Mouse (Mus musculus): ENCODE results near the gene Cox11. TPM values are rescaled to one million over a fixed set of nuclear protein-coding genes. Genes with fewer than 3 reads are reported as not detected.

The Cox11 gene
- polyA plus RNA-seq (2016; fragmentation: Nextera tagmentation; extraction: Ambion mirVana) = 31.9 and 32.4 TPM in 2 replicates

GRCm38 (mm10) chr11:90637440-90638311, at the start of gene Cox11, which contains the start of gene Stxbp4:
TSS of gene Cox11 (plus strand) at chr11:90638173.
TSS of gene Stxbp4 (minus strand) at chr11:90638084.
- peak; percentile 96 for DNase-seq (ENCODE audit: low spot score)
- Histone ChIP-seq H3K27me3 (ENCODE audit: insufficient read depth, poor library complexity, severe bottlenecking) (no peaks in the 10 kb centered on the region), H3K4me1 (replicated peaks) (peaks cover 26% of the 10 kb centered on the region), H3K9me3 (no peaks in the 10 kb centered on the region), H3K4me3 (peak within 1 kb of the TSS; percentile 99), H3K36me3 (peaks cover 24% of the 10 kb centered on the region), H3K27ac (peak within 1 kb of the TSS; percentile 98)
- WGBS = under 1% methylated on average over 48 of the region's 48 CpGs

GRCm38 (mm10) chr11:90590996-90591395, 47.0 kb upstream of the Cox11 start:
- Histone ChIP-seq H3K36me3 (peaks cover 83% of the 10 kb centered on the region), H3K27ac (no peak overlapping the region), H3K4me3 (no peak overlapping the region), H3K9me3 (peaks cover 6% of the 10 kb centered on the region), H3K27me3 (ENCODE audit: insufficient read depth, poor library complexity, severe bottlenecking) (no peaks in the 10 kb centered on the region), H3K4me1 (replicated peaks) (no peaks in the 10 kb centered on the region)
- no peak for DNase-seq (ENCODE audit: low spot score)
- WGBS = 89% methylated on average over 1 of the region's 1 CpGs

- peaks cover 3% of the 10 kb centered on the region; the same call in 1 of the 2 replicates for H3K9me3 ChIP-seq
- DNase-seq (ENCODE audit: low spot score) = no peak
- 97% methylated on average over 1 of the region's 1 CpGs for WGBS
Measured at GRCm38 (mm10) chr11:90595826-90596225, 42.1 kb upstream of the Cox11 start.

GRCm38 (mm10) chr11:90603066-90603465, 34.9 kb upstream of the Cox11 start:
- no peak for DNase-seq (ENCODE audit: low spot score)
- H3K27ac ChIP-seq = no peak overlapping the region
- whole genome bisulfite sequencing = 95% methylated on average over 2 of the region's 2 CpGs
- H3K36me3 ChIP-seq = peaks cover 80% of the 10 kb centered on the region
- no peaks in the 10 kb centered on the region for H3K4me1 ChIP-seq (replicated peaks)
- no peaks in the 10 kb centered on the region for H3K9me3 ChIP-seq
- no peaks in the 10 kb centered on the region for H3K27me3 ChIP-seq (ENCODE audit: insufficient read depth, poor library complexity, severe bottlenecking)
- H3K4me3 ChIP-seq = no peak overlapping the region

More at GRCm38 (mm10) chr11:90595826-90596225, 42.1 kb upstream of the Cox11 start:
- Histone ChIP-seq H3K4me3 (no peak overlapping the region), H3K36me3 (peaks cover 77% of the 10 kb centered on the region), H3K27ac (no peak overlapping the region), H3K4me1 (replicated peaks) (no peaks in the 10 kb centered on the region), H3K27me3 (ENCODE audit: insufficient read depth, poor library complexity, severe bottlenecking) (no peaks in the 10 kb centered on the region)

DNA sequence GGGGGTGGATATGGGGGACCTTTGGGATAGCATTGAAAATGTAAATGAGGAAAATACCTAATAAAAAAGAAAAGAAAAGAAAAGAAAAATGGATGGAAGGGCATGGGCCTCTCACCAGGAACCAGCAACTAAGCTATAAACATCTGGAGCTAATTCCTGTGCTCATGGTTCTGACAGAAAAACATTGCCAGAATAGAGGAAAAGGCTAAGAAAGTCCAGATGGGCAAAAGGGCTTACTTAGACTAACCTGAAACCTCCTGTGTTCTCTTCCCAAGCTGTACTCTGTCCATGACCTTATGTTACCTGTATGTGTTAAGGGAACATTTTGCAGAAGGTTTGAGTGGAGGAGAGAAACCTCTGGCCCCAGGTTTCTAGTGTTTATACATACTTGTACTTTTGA, 25.9 kb upstream of the Cox11 start:
- Histone ChIP-seq H3K27ac (no peak overlapping the region), H3K4me1 (replicated peaks) (no peaks in the 10 kb centered on the region), H3K9me3 (no peaks in the 10 kb centered on the region), H3K27me3 (ENCODE audit: insufficient read depth, poor library complexity, severe bottlenecking) (no peaks in the 10 kb centered on the region), H3K4me3 (no peak overlapping the region), H3K36me3 (peaks cover 60% of the 10 kb centered on the region)
- no peak for DNase-seq (ENCODE audit: low spot score)

DNA sequence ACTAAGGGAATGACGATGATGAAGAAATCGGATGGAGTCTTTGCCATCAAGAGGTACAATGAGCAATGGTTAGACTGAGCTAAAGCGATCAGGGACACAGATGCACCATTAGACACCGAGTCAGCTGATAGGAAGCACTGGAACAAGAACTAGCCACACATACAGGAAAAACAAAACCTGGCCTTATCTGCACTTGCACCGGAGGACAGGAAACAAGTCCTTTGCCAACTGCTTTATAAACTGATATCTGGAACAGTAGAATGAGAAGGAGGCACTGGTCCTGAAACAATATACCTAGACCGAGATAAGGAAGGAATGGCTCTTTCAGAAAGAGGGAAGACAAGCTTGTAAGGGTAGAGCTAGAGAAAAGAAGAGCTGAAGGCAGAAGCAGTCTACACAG, 23.2 kb upstream of the Cox11 start:
- no peak overlapping the region for H3K27ac ChIP-seq
- WGBS = 93% methylated on average over 6 of the region's 6 CpGs
- no peaks in the 10 kb centered on the region for H3K4me1 ChIP-seq (replicated peaks)
- no peak for DNase-seq (ENCODE audit: low spot score)
- H3K4me3 ChIP-seq = no peak overlapping the region
- H3K27me3 ChIP-seq (ENCODE audit: insufficient read depth, poor library complexity, severe bottlenecking) = no peaks in the 10 kb centered on the region
- H3K36me3 ChIP-seq = peaks cover 62% of the 10 kb centered on the region
- no peaks in the 10 kb centered on the region for H3K9me3 ChIP-seq

GRCm38 (mm10) chr11:90616431-90616830, 21.5 kb upstream of the Cox11 start:
- H3K4me1 ChIP-seq (replicated peaks) = no peaks in the 10 kb centered on the region
- H3K27me3 ChIP-seq (ENCODE audit: insufficient read depth, poor library complexity, severe bottlenecking) = no peaks in the 10 kb centered on the region
- H3K27ac ChIP-seq = no peak overlapping the region
- no peaks in the 10 kb centered on the region for H3K9me3 ChIP-seq
- no peak overlapping the region for H3K4me3 ChIP-seq
- DNase-seq (ENCODE audit: low spot score) = no peak
- peaks cover 65% of the 10 kb centered on the region for H3K36me3 ChIP-seq

DNA sequence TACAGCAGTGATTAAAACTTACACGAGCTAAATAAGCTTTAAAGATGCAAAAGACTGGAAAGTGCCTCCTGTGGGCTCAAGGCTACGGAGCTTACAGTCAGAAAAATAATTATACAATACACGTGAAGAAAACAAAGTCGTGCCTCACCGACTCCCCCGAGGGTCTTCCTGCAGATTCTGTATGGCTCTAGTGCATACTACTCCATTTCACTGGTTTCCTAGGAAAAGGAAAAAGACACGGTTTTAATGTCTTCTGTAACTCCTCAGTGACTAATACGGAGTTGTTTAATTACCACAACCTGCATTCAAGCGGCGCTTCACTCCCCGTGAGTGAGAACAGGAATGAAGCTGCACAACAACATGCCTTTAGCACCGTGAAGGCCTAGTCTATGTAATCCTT, 15.9 kb upstream of the Cox11 start:
- WGBS = 91% methylated on average over 12 of the region's 12 CpGs
- Histone ChIP-seq H3K4me1 (replicated peaks) (no peaks in the 10 kb centered on the region), H3K4me3 (no peak overlapping the region), H3K27ac (no peak overlapping the region), H3K36me3 (peaks cover 30% of the 10 kb centered on the region), H3K9me3 (no peaks in the 10 kb centered on the region), H3K27me3 (ENCODE audit: insufficient read depth, poor library complexity, severe bottlenecking) (no peaks in the 10 kb centered on the region)
- DNase-seq (ENCODE audit: low spot score) = no peak

- Histone ChIP-seq H3K27me3 (ENCODE audit: insufficient read depth, poor library complexity, severe bottlenecking) (no peaks in the 10 kb centered on the region), H3K36me3 (peaks cover 26% of the 10 kb centered on the region), H3K27ac (no peak overlapping the region), H3K9me3 (no peaks in the 10 kb centered on the region), H3K4me3 (no peak overlapping the region), H3K4me1 (replicated peaks) (no peaks in the 10 kb centered on the region)
- 93% methylated on average over 7 of the region's 7 CpGs for WGBS
- no peak for DNase-seq (ENCODE audit: low spot score)
Measured at GRCm38 (mm10) chr11:90622500-90622899, 15.5 kb upstream of the Cox11 start.

DNA sequence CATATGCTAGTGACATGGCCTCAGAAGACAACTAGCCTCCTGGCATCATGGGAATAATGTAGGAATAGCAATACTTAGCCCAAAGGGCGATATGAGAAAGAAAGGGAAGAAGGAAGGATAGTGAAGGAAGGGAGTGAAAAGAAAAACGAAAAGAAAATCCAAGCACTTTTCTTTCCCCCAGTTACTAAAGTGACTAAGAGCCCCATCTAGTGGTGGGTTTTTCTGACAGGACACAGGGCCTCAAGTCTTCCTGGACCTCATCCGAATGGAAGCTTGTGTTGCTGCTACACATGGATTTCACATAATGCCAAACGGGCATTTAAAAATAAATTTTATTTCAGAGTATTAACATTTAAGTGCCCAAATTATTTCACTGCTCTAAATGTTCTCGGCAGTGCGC, 14.5 kb upstream of the Cox11 start:
- no peak overlapping the region for H3K4me3 ChIP-seq
- H3K27ac ChIP-seq = no peak overlapping the region
- H3K9me3 ChIP-seq = no peaks in the 10 kb centered on the region
- DNase-seq (ENCODE audit: low spot score) = peak; percentile 8
- H3K4me1 ChIP-seq (replicated peaks) = no peaks in the 10 kb centered on the region
- H3K36me3 ChIP-seq = peaks cover 18% of the 10 kb centered on the region
- no peaks in the 10 kb centered on the region for H3K27me3 ChIP-seq (ENCODE audit: insufficient read depth, poor library complexity, severe bottlenecking)
- WGBS = 61% methylated on average over 6 of the region's 6 CpGs

DNA sequence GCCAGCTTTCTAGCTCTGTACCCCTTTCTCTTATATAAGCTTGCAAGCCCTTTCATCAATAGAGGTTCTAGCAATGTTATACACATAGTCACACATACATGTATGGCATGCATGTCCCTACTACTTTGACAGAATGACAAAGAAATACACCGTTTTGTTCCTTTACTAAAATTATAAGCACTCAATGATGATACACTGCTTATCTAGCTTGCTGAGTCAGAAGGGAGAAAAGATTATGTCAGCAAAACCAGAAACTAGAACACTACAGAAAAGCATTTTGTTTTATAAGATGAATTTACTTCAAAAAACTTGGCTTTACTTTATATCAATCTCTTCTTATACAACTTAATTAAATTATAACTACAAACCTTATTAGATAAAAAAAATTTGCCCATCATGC, 12.8 kb upstream of the Cox11 start:
- DNase-seq (ENCODE audit: low spot score) = no peak
- H3K27me3 ChIP-seq (ENCODE audit: insufficient read depth, poor library complexity, severe bottlenecking) = no peaks in the 10 kb centered on the region
- no peaks in the 10 kb centered on the region for H3K4me1 ChIP-seq (replicated peaks)
- no peak overlapping the region for H3K4me3 ChIP-seq
- peaks cover 19% of the 10 kb centered on the region for H3K36me3 ChIP-seq
- 95% methylated on average over 1 of the region's 1 CpGs for WGBS
- H3K9me3 ChIP-seq = no peaks in the 10 kb centered on the region
- H3K27ac ChIP-seq = no peak overlapping the region

DNA sequence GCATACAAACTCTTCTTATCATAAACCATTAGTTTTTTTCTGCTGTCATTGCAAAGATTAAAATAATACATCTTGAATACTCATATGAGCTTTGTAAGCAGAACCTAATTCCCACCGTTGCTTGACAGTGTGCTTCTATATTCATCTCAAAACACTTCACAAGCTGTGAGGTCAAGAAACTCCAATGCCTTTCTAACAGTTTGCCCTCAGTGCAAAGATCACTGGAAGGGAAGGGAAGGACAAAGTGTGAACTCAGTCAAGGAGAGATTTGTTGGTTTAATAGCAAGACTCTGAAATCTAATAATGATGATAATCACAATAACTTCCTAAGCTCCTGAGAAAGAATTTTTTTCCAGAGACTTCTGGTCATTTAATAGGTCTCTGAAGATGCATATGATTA, 10.2 kb upstream of the Cox11 start:
- Histone ChIP-seq H3K27ac (no peak overlapping the region), H3K4me3 (no peak overlapping the region), H3K4me1 (replicated peaks) (no peaks in the 10 kb centered on the region), H3K9me3 (no peaks in the 10 kb centered on the region), H3K36me3 (peaks cover 12% of the 10 kb centered on the region; the same call in 1 of the 2 replicates), H3K27me3 (ENCODE audit: insufficient read depth, poor library complexity, severe bottlenecking) (no peaks in the 10 kb centered on the region)
- 95% methylated on average over 1 of the region's 1 CpGs for WGBS
- no peak for DNase-seq (ENCODE audit: low spot score)

DNA sequence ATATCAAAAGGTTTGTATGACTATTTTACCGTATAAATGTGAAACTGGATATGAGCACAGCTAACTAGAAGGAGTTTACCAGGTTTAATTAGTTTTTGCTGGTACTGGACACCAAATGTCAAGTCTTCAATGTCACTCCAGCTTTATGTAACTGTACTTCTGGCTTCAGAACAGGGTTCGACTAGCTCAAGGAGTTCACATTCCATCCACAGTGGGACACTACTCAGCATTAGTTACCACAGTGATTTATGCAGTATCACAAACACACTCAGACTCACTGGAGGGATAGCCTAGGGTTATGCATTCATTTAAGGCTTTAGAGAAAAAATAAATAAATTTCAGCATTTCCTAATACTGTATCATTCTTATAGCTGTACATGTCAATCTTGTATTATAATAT, 5.5 kb upstream of the Cox11 start:
- no peaks in the 10 kb centered on the region for H3K27me3 ChIP-seq (ENCODE audit: insufficient read depth, poor library complexity, severe bottlenecking)
- no peaks in the 10 kb centered on the region for H3K9me3 ChIP-seq
- no peak overlapping the region for H3K27ac ChIP-seq
- 82% methylated on average over 2 of the region's 2 CpGs for WGBS
- H3K4me3 ChIP-seq = no peak overlapping the region
- peaks cover 16% of the 10 kb centered on the region for H3K4me1 ChIP-seq (replicated peaks)
- no peak for DNase-seq (ENCODE audit: low spot score)
- H3K36me3 ChIP-seq = peaks cover 12% of the 10 kb centered on the region; the same call in 1 of the 2 replicates

Measured in hindbrain, embryonic 10.5 days (tissue).